Mouse (Mus musculus): Measurements from ENCODE around the gene Gtpbp3.

The Gtpbp3 gene

DNA sequence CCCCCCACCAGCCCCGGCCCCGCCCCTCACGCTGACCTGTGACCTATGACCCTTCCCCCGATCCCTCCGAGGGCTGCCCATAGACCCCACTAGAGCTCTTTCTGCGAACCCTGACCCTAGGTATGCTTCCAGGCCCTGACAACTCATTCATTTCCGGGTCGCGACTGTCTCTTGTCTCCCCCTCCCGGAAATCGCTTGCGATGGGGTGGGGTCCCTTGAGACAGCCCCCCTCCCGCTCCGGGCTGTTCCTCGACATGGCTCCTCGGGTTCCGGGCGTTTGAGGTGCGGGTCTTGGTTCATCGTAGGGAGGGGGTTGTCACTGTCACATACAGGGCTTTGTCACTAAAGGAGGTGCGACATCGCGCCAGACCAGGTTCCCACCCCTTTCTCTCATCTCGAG lies 18.5 kb upstream of the Gtpbp3 start:
- in situ Hi-C loops (cut with MboI, MseI): no loop called here

DNA sequence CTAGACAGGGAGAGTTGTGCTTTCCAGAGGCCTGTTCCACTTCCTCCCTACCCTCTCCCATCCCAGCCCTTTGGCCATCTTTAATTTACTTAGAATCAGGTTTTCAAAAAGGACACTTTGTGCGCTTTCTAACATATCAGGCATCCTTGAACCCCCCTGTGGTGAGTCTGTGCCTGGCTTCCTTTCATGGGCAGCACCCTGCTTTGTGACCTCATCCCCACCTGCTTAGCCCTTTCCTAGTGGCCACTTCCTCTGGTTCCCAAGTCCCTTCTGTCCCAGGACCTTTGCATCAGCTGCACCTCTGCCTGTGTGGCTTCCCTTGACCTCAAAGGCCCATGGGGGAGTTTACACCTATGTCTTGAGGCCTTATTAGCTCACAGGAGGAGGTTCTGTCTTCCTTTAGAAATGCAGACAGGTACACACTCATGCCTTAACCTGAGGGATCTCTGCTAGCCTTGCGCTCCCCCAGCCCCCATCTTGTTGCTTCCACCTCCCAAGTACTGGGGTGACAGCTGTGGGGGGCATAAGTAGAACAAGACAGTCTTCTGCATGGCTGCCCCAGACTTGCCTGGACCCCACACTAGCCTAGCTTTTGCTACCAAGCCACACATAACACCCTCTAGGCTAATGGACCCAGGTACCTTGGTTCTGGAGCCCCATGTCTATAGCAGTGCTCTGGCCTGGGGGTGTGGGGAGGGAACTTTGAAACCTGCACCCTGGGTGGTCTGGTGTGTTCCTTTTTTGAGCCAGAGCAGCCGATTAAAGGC lies 17.6 kb upstream of the Gtpbp3 start:
- in situ Hi-C loops (cut with MboI, MseI): no loop called here

DNA sequence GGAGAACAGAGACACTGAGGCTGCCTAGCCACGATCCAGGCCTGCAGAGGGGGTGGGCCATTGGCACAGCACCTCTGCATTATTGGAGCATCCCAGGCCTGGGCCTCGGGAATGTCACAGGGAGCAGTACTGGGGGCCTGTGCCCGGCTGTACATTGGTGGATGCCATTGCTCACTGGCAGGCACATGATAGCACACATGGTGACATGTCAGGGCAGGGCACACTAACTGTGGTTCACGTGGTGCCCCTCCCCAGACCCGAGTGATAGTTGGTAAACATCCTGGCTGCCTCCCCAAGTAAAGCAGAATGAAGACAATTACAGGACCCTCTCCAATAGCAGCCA lies 17.0 kb upstream of the Gtpbp3 start:
- in situ Hi-C loops (cut with MboI, MseI): no loop called here

DNA sequence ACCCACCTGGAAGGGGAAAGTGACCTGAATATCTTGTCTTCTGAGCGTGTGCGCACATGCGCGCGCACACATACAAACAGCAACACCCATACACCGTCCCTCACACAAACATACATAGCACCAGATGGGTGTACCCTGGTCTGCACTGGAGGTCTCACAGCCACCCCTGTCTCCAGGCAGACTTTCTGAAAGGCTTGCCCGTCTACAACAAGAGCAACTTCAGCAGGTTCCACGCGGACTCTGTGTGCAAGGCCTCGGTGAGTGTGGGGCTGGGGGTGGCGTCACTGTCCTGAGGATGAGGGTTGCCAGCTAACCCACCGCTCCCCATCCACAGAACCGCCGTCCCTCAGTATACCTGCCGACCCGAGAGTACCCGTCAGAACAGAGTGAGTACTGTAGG lies 16.0 kb upstream of the Gtpbp3 start:
- in situ Hi-C loops (cut with MboI, MseI): no loop called here

DNA sequence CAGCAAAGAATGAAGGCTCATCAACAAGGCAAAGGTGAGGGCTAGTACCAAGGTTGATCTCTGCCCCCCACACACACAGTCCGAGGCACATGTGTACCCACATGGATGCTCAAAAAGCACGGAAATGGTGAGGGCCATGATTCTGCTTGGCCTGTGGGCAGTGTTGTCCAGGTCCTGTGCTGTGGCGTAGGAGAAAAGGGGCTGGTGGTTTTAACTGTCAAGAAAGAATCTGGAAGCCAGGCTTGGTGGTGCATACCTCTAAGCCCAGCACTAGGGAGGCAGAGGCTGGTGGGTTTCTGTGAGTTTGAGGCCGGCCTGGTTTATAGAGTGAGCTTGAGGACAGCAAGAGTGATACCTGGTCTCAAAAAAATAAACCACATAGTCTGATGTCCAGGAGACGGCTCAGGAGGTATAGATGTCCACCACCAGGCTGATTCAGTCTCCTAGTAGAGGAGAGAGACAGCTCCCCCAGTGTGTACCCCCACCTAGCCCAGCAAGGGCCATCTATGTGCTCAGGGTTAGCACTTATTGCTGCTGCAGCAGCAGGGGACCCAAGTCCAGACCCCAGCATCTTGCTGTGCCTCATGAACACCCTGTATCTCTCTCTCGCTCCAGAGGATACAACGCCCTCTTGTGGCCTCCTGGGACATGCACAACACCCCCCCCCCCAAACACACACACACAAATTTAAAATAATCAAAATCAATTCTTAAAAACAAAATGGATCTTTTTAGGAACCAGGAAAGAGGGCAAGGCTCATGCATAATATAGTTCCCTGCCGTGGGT lies 15.1 kb upstream of the Gtpbp3 start:
- in situ Hi-C loops (cut with MboI, MseI): no loop called here

DNA sequence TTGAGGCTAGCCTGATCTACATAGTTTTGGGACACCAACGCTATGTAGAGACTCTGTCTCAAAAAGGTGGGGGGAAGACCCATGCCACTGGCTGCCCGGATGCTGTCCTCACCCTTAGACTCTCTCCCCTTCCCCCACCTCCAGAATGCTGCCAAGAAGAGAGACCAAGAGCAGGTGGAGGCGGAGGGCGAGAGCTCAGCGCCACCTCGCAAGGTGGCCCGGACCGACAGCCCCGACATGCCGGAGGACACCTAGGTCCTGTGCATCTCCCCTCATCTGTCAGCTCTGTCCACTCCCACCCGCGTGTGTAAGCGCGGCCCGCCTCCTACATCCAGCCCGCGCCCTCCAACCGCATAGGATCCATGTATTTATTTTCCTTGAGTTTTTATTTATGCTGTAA lies 13.6 kb upstream of the Gtpbp3 start:
- in situ Hi-C loops (cut with MboI, MseI): no loop called here

DNA sequence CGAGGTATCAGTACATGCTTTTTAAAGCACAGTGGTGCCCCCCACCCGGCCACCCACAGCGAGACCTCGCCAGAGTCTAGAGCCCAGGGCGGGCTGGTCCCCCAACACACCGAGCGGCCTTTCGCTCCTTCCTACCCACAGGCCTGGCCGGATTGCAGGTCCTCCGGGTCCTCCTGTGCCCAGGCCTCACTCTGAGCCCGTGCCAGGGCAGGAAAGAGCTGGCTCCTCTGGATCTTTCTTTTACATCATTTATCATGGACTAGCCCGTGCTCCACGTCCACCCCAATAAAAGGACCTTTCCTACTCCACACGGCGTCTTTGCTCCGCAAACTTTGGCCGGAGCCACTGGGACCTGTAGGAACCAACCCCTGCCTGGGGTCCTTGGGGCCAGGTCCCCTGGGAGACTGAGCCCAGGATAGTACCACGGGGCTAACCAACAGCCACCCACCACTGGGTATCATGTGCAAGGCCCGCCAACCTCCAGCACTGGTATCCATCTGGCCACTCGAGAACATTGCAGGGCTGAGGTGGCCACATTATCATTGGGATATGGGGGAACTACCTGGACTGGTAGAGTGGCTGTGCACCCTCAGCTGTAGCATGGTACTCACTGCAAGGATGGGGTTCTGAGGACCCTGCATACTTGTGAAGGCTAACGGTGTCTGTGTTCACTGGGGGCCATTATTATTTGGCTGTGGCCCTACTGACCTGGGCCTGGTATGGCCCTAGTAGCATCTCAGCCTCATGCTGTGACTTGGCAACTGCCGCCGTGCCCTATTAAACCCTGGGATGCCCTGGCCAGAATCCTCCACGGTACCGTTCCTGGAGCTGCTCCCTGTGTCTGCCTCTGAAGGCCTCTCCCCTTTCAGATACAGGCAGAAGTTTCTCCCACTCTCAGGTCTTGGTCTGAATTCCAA lies 12.9 kb upstream of the Gtpbp3 start:
- in situ Hi-C loops (cut with MboI, MseI): no loop called here

DNA sequence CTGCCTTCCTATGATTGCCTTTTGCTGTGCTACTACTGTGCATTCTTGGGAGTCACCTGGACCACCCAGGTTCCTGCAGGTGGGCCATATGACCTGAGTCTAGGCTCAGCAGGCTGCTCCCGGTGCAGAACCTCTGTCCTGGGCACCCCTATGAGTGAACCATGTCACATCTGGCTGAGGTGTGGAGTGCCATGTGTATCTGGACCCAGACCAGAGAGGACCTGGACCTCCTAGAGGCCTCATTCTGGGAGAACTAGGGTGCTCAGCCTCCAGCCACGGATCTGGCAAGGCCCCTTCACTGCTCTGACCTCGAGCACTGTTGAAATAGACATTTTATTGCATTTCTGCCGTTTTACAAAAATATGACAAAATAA lies 12.2 kb upstream of the Gtpbp3 start:
- in situ Hi-C loops (cut with MboI, MseI): no loop called here

DNA sequence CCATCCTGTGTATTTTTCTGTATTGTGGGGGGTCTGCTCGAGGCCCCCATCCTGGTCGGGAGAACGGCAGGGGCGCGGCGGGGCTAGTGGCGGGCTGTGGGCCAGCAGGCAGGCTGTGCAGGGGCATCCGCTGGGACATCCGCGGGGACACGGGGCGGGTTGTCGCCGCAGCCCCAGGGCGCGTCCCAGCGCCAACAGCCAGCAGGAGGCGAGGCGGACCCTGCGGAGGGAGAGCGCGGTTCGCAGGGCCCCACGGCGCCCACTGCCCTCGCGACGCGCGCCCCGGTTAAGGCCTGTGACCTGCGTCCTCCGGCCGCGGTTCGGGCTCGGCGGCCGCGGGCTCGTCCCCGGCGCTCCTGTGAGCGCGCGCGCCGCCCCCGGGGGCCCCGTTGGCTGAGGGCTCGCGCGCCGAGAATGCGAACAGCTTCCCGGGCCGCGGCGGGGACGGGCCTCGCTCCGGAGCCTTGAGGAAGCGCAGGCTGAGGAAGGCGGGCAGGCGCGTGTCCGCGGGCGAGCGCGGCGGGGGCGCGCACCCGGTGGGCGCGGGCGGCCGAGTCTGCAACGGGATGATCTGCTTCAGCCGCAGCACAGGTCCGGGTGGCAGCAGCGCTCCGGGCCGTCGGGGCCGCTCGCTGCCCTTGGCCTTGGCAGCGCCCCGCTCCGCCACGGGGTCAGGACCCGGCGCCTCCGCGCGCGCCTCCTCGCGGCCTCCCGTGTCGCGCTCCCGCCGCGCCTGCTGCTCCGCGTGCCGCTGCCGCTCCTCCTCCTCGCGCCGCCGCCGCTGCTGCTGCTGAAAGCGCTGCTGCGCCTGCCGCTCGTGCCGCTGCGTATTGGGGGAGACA lies 11.6 kb upstream of the Gtpbp3 start:
- in situ Hi-C loops (cut with MboI, MseI): no loop called here

DNA sequence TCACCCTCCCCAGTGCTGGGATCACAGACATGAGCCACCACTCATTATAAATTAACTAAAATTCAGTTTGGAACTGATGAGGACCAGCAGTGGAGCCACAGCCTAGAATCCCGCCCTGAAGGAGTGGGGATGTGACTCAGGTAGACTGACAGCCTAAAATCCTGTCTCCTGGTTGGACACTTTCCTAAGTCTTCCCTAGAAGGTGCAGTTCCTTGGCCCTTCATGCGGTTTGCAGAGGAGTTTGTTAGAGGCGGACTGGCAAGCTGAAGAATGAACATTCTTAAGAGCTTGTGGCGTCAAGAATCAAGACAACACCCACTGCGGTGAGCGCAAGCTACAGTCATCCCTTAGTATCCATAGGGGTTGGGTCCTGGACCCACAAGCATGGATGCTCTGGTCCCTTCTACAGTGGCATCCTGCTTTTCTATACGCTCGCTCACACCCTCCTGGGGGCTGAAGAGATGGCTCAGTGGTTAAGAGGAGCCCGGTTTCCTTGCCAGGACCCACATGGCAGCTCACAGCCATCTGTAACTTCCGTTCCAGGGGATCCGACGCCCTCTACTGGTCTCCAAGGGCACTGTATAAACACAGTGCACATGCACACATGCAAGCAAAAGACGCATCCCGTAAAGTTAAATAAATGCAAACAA lies 10.6 kb upstream of the Gtpbp3 start:
- in situ Hi-C loops (cut with MboI, MseI): no loop called here

DNA sequence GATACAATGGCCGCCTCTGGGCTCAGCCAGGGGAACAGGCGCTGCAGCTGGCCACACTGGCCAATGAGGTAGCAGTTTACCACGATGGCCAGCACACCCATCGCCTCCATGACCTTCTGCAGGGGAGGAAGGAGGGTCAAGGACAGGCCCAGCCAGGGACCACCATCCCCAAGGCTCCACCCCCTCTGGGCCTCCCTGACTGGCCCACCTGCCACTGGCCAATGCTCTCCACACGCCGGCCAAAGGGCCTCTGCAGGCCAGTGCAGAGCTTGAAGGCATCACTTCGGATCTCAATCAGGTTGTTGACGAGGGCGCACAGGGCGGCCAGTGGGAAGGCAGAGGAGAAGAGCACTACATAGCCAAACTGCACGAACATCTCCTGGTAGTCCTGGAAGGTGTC lies 9.0 kb upstream of the Gtpbp3 start:
- in situ Hi-C loops (cut with MboI, MseI): no loop called here

DNA sequence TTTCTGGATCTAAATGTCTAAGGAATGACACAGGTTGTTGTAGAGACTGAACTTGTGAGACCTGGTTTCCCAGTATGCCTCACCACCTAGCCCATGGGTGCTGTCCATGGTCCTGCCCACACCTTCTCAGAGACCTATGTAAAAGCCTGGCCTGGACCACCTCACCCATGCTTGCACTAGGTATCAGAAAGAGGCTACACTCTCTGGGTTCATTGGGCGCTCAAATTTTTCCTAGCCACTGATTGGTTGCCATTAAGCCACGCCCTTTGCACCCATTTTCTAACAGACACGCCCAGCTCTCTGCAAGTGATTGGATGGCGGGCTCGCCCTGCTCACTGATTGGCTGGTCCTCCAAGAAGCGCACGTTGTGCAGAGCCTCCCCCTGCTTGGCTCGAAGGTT lies 4.0 kb upstream of the Gtpbp3 start:
- in situ Hi-C loops (cut with MboI, MseI): loop anchor here (10.0 kb wide), 2 partner anchors 1161 to 1509 kb away; partner anchors contain the start of gene Nwd1

DNA sequence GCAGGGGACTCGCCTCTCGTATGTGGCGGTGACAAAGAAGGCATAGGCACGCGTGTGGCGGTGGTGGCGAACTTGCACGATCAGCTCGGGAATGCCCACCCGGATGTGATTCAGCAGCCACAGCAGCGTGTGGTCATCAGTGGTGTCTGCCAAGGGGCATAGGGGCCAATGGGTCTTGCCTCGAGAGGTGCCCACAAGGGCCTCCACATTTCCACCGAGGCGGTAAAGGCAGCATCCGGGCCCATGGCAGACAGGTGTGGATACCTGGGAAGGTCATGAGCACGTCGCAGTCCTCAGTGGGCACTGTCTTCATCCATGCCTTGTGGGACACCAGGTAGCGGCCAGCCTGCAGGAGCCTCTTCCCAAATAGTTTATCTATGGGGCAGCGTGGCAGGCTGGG lies 3.2 kb upstream of the Gtpbp3 start:
- in situ Hi-C loops (cut with MboI, MseI): loop anchor here (5.0 to 10.0 kb wide), 3 partner anchors 38 to 1510 kb away; partner anchors contain the start of gene Nwd1

DNA sequence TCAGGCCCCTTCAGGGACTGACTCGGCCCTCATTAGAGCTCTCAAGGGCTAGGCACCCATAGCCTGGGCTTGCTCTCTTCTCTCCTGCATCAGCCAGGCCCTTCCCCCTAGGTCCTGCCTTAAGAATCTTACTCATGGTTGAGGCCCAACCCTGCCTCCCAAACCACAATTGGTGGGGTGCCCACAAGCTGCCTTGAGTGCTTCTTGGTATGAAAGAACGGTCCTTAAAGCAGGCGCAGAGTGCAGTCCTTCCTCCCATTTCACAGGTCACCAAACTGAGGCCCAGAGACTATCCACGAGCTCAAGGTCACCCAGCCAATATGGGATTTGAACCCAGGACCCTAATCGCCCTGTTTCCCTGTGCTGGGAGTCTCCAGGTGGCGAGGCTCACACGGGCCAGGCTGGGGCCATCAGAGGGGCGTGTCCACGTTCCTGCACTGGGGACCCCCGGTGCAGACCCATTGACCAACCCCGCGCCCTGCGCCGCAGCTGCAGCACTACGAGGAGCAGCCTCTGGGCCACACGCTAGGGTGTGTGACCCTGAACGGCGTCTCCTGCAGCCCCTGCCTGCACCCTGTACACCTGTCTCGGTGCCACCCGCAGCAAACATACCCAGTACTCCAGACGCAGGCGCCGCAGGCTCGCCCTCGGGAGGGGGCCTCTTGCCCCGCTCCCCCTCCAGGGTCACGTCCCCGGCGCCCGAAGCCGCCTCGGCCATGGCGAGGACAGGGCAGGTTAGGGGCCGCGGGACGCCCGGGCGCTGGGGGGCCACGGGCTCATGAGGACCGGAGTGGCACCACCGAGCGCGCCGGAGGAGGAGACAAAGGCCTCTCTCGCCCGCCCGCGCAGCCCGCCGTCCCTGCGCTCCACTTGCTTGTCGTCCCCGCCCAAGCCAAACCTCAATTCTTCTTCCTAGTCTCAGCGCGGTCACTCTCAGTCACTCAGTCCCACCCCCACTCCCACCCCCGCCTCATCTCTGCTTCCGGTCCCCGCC lies 2.5 kb upstream of the Gtpbp3 start, which contains the start of gene Ano8:
TSS of gene Ano8 (minus strand) at position 822 of the 994 bp plus-strand sequence.
- in situ Hi-C loops (cut with MboI, MseI): loop anchor here (5.0 to 10.0 kb wide), 3 partner anchors 37 to 1511 kb away; partner anchors contain the start of gene Nwd1

DNA sequence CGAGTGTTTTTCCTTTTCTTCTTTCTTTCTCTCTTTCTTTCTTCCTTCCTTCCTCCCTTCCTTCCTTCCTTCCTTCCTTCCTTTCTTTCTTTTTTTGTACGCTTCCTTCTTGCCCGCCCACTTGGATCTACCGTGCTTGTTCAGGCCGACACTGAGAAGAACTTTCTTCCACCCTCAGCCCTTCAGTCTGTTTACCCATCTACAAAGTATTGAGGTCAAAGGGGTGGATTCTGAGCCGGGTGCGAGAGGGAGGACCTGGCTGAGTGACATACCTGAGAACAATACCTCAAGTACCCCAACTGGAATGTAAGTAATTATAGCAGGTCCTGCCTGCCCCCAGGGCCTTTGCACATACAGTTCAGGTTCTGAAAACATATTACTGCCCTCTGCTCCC lies 1.8 kb upstream of the Gtpbp3 start:
- in situ Hi-C loops (cut with MboI, MseI): loop anchor here (5.0 to 10.0 kb wide), 3 partner anchors 36 to 1511 kb away; partner anchors contain the start of gene Nwd1

DNA sequence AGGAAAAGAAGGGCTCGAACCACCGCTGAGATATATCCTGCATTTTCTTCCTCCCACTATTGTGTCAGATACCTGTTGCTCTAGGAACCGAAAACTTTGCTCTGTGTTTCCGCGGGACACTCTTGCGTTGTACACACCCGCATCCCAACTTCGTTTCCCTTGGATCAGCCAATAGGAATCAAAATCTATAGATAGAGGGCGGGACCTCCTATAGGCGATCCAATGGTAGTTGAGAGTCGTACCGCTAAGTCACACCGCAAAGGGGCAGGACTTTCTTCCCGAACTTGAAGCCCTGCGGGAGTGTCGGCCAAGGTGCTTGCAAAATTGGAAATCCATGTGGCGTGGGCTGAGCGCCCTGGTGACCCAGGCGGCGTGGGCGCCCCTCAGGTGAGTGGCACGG lies 551 bp downstream of the Gtpbp3 start:
- in situ Hi-C loops (cut with MboI, MseI): loop anchor here (5.0 to 10.0 kb wide), 3 partner anchors 34 to 1514 kb away; partner anchors contain the start of gene Nwd1

DNA sequence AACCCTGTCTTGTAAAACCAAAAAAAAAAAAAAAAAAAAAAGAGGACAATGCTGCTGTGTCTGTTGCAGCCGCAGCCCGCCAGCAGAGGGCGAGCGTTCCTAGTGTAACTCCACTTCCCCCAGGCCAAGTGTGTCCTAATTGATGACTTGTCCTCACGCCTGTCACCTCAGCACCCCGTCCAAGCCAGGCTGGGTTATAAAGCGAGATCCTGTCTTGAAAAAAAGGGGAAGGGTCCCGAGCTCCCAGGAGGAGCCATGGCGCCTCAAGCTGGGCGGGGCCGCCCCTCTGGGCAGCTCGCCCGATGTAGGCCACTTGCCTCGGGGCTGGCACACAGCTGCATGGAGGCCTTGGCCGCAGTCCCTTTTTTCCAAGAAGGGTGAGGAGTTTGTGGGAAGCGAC lies 7.1 kb downstream of the Gtpbp3 start:
- in situ Hi-C loops (cut with MboI, MseI): no loop called here

DNA sequence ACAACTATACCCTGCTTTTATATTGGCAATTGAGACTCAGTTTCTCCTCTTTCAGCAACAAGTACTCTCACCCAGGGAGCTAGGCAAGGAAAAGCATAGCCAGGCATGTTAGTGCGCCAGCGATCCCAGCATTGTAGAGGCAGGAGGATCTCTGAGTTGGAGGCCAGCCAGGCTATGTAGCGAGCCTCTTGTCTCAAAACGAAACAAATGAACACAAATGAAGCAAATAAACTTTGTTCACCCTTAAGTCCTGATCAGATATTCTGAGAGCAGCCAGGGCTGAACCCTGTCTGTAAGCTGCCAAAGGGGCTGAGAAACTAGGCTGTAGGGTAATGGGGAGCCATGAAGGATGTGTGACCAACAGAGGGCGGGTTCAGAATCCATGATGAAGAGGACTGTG lies 7.9 kb downstream of the Gtpbp3 start:
- in situ Hi-C loops (cut with MboI, MseI): no loop called here

DNA sequence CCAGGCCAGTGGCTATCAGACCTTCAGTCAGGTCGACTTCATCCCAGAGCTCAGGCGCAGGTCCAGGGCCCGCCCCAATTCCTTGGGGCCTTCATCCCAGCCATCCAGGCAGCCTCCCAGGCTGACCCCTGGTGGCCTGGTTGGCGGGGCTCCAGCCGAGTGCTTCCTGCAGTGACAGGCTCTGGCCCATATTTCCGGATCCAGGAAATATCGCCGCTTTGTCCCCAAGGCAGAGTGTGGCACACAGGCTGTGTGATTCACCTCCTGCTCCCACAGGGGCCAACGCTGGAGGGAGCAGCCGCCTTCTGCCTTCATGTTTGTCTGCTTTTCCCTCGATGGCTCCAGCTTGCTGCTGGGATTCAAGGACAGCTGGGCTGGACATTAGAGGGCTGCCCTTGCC lies 8.6 kb downstream of the Gtpbp3 start:
- in situ Hi-C loops (cut with MboI, MseI): no loop called here
